Mouse (Mus musculus): Measurements from ENCODE around the gene Aco2. TPM values are rescaled to one million over a fixed set of nuclear protein-coding genes. Genes with fewer than 3 reads are reported as not detected.

Aco2 gene
- polyA plus RNA-seq, 1 experiment from 2014 or later, result 171 TPM

GRCm38 (mm10) chr15:81833481-81833880, 38.6 kb upstream of the Aco2 start:
- Histone ChIP-seq H3K4me1 (replicated peaks; ENCODE audit: control insufficient read depth, insufficient read depth, low read length) (0 out of 2 replicates have a peak, but pooled peaks cover 2% of the 10 kb centered on the region), H3K4me2 (ENCODE audit: low read depth, low read length, severe bottlenecking) (no peak overlapping the region), H3K9ac (ENCODE audit: low read length) (no peak overlapping the region), H3K27me3 (ENCODE audit: control insufficient read depth, insufficient read depth, low read length) (no peaks in the 10 kb centered on the region; the same call in 1 of the 2 replicates), H3K27ac (ENCODE audit: low read depth, low read length) (no peak overlapping the region), H3K36me3 (ENCODE audit: control insufficient read depth, insufficient read depth, low read length) (no peaks in the 10 kb centered on the region), H3K4me3 (ENCODE audit: low read depth, low read length) (no peak overlapping the region), H3K9me3 (ENCODE audit: control insufficient read depth, low read length) (no peaks in the 10 kb centered on the region)
- DNase-seq (ENCODE audit: low spot score) (no peak), ATAC-seq (replicated peaks; ENCODE audit: low FRiP score) (no peak)
- WGBS, result 87% methylated on average over 4 of the region's 4 CpGs

- Histone ChIP-seq H3K4me1 (replicated peaks; ENCODE audit: control insufficient read depth, insufficient read depth, low read length) (0 out of 2 replicates have a peak, but pooled peaks cover 2% of the 10 kb centered on the region), H3K27ac (ENCODE audit: low read depth, low read length) (no peak overlapping the region), H3K9me3 (ENCODE audit: control insufficient read depth, low read length) (no peaks in the 10 kb centered on the region), H3K36me3 (ENCODE audit: control insufficient read depth, insufficient read depth, low read length) (no peaks in the 10 kb centered on the region), H3K4me2 (ENCODE audit: low read depth, low read length, severe bottlenecking) (no peak overlapping the region), H3K4me3 (ENCODE audit: low read depth, low read length) (no peak overlapping the region), H3K9ac (ENCODE audit: low read length) (no peak overlapping the region), H3K27me3 (ENCODE audit: control insufficient read depth, insufficient read depth, low read length) (no peaks in the 10 kb centered on the region; the same call in 1 of the 2 replicates)
- ATAC-seq (replicated peaks; ENCODE audit: low FRiP score) (no peak), DNase-seq (ENCODE audit: low spot score) (no peak)
- 56% methylated on average over 3 of the region's 3 CpGs for WGBS
Measured at GRCm38 (mm10) chr15:81834171-81834841, 37.8 kb upstream of the Aco2 start.

- no peak overlapping the region for H3K4me3 ChIP-seq (ENCODE audit: low read depth, low read length)
- H3K36me3 ChIP-seq (ENCODE audit: control insufficient read depth, insufficient read depth, low read length), result no peaks in the 10 kb centered on the region
- H3K9me3 ChIP-seq (ENCODE audit: control insufficient read depth, low read length), result no peaks in the 10 kb centered on the region
- no peak overlapping the region for H3K27ac ChIP-seq (ENCODE audit: low read depth, low read length)
- no peak for DNase-seq (ENCODE audit: low spot score)
- ATAC-seq (replicated peaks; ENCODE audit: low FRiP score), result no peak
- H3K9ac ChIP-seq (ENCODE audit: low read length), result no peak overlapping the region
- 0 out of 2 replicates have a peak, but pooled peaks cover 2% of the 10 kb centered on the region for H3K4me1 ChIP-seq (replicated peaks; ENCODE audit: control insufficient read depth, insufficient read depth, low read length)
- no peaks in the 10 kb centered on the region; the same call in 1 of the 2 replicates for H3K27me3 ChIP-seq (ENCODE audit: control insufficient read depth, insufficient read depth, low read length)
- WGBS, result 79% methylated on average over 10 of the region's 10 CpGs
- no peak overlapping the region; the same call in 1 of the 2 replicates for H3K4me2 ChIP-seq (ENCODE audit: low read depth, low read length, severe bottlenecking)
Measured at GRCm38 (mm10) chr15:81835007-81835880, 36.9 kb upstream of the Aco2 start.

DNA sequence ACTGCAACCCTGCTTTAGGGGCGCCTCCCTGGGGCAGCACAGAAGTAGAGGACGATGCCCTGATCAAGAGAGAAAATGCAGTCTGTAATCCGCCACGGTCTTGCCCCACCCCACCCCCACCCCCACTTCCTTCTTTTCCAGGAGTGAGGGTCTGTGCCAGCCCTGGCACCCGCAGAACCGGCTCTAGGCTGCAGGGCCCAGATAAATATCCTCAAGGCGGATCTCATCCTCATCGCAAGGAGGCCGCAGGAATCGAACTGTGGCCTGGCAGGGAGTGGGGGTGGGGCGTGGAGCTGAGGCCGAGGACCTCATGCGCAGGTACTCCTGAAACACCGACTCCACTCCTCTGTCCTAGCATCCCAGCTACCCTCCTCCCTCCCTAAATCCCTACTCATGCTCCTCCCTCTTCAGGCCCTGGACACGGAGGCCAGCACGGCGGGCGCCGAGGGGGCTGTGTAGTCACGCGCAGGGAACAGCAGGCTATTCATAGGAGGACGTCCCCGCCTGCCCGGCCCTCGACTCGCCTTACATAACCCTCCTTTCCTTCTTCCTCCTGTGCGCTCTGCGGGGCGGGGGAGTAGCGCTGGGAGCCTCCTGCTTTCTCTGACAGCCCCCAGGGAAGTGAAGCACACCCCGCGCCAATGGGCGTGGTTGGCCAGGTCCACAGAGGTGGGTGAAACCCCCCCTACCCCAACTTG, 35.8 kb upstream of the Aco2 start:
- WGBS, result 2% methylated on average over 28 of the region's 33 CpGs
- peak; percentile 80 for DNase-seq (ENCODE audit: low spot score)

GRCm38 (mm10) chr15:81836966-81837920, 34.9 kb upstream of the Aco2 start:
- DNase-seq (ENCODE audit: low spot score), result no peak

More for the DNA sequence above, 35.8 kb upstream of the Aco2 start:
- Histone ChIP-seq H3K9ac (ENCODE audit: low read length) (peak overlapping the region; percentile 43), H3K4me2 (ENCODE audit: low read depth, low read length, severe bottlenecking) (peak overlapping the region; percentile 43), H3K4me3 (ENCODE audit: low read depth, low read length) (peak overlapping the region; percentile 17), H3K27me3 (ENCODE audit: control insufficient read depth, insufficient read depth, low read length) (no peaks in the 10 kb centered on the region; the same call in 1 of the 2 replicates), H3K36me3 (ENCODE audit: control insufficient read depth, insufficient read depth, low read length) (no peaks in the 10 kb centered on the region), H3K9me3 (ENCODE audit: control insufficient read depth, low read length) (no peaks in the 10 kb centered on the region), H3K4me1 (replicated peaks; ENCODE audit: control insufficient read depth, insufficient read depth, low read length) (0 out of 2 replicates have a peak, but pooled peaks cover 2% of the 10 kb centered on the region), H3K27ac (ENCODE audit: low read depth, low read length) (no peak overlapping the region)
- peak; percentile 81 for ATAC-seq (replicated peaks; ENCODE audit: low FRiP score)

DNA sequence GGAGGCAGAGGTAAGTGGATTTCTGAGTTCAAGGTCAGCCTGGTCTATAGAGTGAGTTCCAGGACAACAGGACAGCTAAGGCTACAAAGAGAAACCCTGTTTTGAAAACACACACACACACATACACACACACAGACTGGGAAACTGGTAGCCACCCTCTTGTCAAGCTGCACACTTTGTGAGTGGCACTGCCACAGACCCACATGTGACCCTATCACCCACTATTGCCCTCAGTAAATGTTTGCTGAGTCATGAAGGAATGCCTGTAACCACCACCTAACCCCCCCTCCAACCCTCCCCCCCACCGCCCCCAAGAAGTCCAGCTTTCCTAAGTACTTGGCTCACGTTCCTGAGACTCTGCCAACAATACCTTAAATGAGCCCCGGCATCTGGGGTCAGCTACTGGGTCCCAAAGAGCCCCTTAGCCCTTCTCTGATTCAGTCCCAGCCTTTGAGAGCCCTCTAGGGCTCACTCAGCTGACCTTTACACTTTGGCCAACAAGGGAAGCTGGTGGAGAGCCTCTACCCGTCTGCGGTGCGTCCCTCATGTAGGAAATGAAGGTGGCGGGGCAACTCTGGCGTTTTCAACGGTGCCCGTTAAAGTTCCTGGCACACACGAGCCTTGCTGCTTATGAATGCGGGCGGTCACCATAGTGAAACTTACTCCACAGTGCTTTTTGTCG, 33.4 kb upstream of the Aco2 start:
- H3K36me3 ChIP-seq (ENCODE audit: control insufficient read depth, insufficient read depth, low read length), result no peaks in the 10 kb centered on the region
- H3K27me3 ChIP-seq (ENCODE audit: control insufficient read depth, insufficient read depth, low read length), result no peaks in the 10 kb centered on the region; the same call in 1 of the 2 replicates
- DNase-seq (ENCODE audit: low spot score) (no peak), ATAC-seq (replicated peaks; ENCODE audit: low FRiP score) (no peak)
- no peak overlapping the region for H3K4me3 ChIP-seq (ENCODE audit: low read depth, low read length)
- 69% methylated on average over 14 of the region's 14 CpGs for WGBS
- H3K4me1 ChIP-seq (replicated peaks; ENCODE audit: control insufficient read depth, insufficient read depth, low read length), result 0 out of 2 replicates have a peak, but pooled peaks cover 2% of the 10 kb centered on the region
- no peaks in the 10 kb centered on the region for H3K9me3 ChIP-seq (ENCODE audit: control insufficient read depth, low read length)
- no peak overlapping the region for H3K4me2 ChIP-seq (ENCODE audit: low read depth, low read length, severe bottlenecking)
- H3K9ac ChIP-seq (ENCODE audit: low read length), result no peak overlapping the region
- H3K27ac ChIP-seq (ENCODE audit: low read depth, low read length), result no peak overlapping the region

More at GRCm38 (mm10) chr15:81836966-81837920, 34.9 kb upstream of the Aco2 start:
- Histone ChIP-seq H3K9me3 (ENCODE audit: control insufficient read depth, low read length) (no peaks in the 10 kb centered on the region), H3K27me3 (ENCODE audit: control insufficient read depth, insufficient read depth, low read length) (no peaks in the 10 kb centered on the region; the same call in 1 of the 2 replicates), H3K36me3 (ENCODE audit: control insufficient read depth, insufficient read depth, low read length) (no peaks in the 10 kb centered on the region), H3K4me1 (replicated peaks; ENCODE audit: control insufficient read depth, insufficient read depth, low read length) (0 out of 2 replicates have a peak, but pooled peaks cover 2% of the 10 kb centered on the region), H3K9ac (ENCODE audit: low read length) (no peak overlapping the region; the same call in 1 of the 2 replicates), H3K27ac (ENCODE audit: low read depth, low read length) (no peak overlapping the region), H3K4me2 (ENCODE audit: low read depth, low read length, severe bottlenecking) (no peak overlapping the region), H3K4me3 (ENCODE audit: low read depth, low read length) (no peak overlapping the region)
- 56% methylated on average over 7 of the region's 7 CpGs for WGBS
- no peak for ATAC-seq (replicated peaks; ENCODE audit: low FRiP score)

- Histone ChIP-seq H3K4me1 (replicated peaks; ENCODE audit: control insufficient read depth, insufficient read depth, low read length) (0 out of 2 replicates have a peak, but pooled peaks cover 2% of the 10 kb centered on the region), H3K9ac (ENCODE audit: low read length) (no peak overlapping the region), H3K4me3 (ENCODE audit: low read depth, low read length) (no peak overlapping the region), H3K27ac (ENCODE audit: low read depth, low read length) (no peak overlapping the region), H3K9me3 (ENCODE audit: control insufficient read depth, low read length) (no peaks in the 10 kb centered on the region), H3K27me3 (ENCODE audit: control insufficient read depth, insufficient read depth, low read length) (no peaks in the 10 kb centered on the region; the same call in 1 of the 2 replicates), H3K36me3 (ENCODE audit: control insufficient read depth, insufficient read depth, low read length) (no peaks in the 10 kb centered on the region), H3K4me2 (ENCODE audit: low read depth, low read length, severe bottlenecking) (no peak overlapping the region)
- no peak for ATAC-seq (replicated peaks; ENCODE audit: low FRiP score)
- DNase-seq (ENCODE audit: low spot score), result no peak
- 77% methylated on average over 5 of the region's 5 CpGs for WGBS
Measured at GRCm38 (mm10) chr15:81839634-81840033, 32.5 kb upstream of the Aco2 start.
